Mouse (Mus musculus) common myeloid progenitor, adult 5-6 weeks (primary cell): ENCODE results near the gene Iqgap1. TPM values are rescaled to one million over a fixed set of nuclear protein-coding genes. Genes with fewer than 3 reads are reported as not detected.

Experiments
- ATAC-seq: replicated peaks from 2 replicates; pipeline ENCODE4 v1.8.0; 2016; ENCODE audit warnings: low read depth, mild to moderate bottlenecking, moderate TSS enrichment, inconsistent platforms; ENCODE audit not compliant: poor library complexity, severe bottlenecking
- total RNA-seq: library from RNA; stranded (forward); fragments of 200-1000, 187-1606 nt; gene quantifications from 2 replicates; pipeline ENCODE4 v1.2.3, GENCODE M21; 2017

The Iqgap1 gene
- total RNA-seq, 1 experiment from 2014 or later, result 101 TPM

DNA sequence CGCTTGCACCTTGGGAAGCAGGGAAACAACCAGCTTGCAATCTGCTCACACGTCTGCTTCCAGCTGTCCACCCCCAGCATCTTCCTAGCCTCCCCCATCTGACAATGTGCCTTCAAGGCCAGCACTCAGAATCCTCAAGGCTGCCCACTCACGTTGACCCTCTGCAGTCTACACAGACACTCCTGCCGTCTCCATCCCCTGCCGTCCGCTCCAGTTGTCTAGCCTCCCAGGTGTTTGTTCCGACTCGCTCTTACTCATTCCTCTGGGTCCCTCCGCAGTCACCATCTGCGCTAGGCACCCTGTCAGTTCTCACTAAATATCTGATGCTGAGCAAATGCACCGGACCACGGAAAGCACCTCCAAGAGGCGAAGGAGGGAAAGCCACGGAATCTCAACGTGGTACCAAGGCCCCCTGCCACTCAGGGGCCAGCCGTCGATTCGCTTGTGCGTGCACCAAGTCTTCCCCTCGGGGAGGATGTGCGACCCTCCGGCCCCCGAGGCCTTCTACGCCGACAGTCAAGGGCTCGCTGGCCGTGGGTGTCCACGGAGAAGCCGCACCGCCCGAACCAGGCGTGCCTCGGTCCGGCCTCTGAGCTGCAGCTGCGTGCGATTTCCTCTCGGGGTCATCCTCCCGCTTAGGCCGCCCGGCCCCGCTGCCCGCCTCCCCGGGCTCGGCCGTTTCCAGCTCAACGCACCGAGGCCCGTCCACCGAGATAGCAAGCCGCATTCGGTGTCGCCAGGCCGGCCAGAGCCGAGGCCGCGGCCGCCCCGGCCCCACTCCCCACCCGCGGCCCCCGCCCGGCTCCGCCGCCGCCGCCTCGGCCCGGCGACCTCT, 137.8 kb downstream of the Iqgap1 start:
- ATAC-seq, result peak; percentile 57

DNA sequence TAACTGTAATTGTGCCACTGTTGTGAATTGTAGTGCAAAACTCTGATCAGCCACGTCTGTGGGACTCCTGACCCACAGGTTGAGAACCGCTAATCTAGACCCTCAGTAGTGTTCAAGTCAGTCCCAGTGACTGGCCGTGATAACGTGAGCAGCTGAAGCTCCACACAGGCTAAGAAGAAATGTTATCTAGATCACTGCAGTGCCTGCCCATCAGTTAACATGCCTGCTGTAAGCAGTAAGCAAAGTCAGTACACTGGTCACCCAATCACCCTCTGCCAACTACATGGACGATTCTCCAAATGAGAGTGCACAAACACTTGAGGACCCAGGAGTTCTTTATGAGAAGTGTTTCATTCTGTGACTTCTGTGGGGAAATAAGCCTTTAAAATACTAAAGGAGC, 140.1 kb downstream of the Iqgap1 start:
- ATAC-seq, result no peak

DNA sequence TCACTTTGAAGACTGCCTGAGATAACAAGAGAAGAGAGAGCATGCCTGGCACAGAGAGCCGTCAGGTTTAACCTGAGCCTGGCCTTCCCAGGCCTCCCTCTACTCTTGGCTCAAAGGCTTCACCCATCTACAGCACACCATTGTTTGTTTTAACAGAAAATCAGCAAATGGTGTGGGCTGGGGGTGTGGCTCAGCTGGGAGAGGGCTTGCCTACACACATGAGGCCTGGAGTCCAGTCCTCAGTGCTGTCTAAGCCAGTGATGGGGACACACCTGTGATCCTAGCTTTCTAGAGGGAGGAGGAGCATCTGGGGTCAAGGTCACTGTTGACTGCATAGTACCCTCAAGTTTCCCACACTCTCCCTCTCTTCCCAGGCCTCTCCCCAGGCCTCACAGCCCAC, 143.1 kb downstream of the Iqgap1 start:
- ATAC-seq, result no peak

DNA sequence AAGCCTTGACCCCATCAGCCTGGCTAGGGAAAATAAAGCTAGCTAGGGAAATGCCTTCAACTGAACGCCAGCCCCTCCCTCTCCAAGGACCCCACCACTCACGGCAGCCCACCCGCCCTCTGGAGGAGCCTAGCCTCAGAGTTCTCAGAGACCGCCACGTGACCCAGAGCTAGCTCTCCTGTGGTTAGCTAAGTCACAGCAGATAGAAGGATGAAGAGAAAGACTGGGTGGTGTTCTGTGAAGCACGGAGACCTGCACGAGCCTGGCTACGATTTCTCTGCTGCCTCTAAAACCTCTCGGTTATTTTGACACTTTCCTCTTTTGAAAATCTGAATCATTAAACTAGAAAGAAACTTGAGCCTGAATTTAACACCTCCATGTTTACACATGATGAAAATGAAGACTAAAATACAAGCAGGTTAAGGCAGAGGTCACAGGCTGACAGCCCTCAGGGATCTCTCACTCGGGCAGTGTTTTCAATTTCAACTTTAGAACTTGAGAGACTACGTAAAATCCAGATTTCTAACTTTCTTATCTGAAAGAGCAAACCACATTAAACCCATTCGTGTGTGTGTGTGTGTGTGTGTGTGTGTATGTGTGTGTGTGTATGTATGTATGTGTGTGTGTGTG, 145.4 kb downstream of the Iqgap1 start:
- ATAC-seq, result peak; percentile 87

DNA sequence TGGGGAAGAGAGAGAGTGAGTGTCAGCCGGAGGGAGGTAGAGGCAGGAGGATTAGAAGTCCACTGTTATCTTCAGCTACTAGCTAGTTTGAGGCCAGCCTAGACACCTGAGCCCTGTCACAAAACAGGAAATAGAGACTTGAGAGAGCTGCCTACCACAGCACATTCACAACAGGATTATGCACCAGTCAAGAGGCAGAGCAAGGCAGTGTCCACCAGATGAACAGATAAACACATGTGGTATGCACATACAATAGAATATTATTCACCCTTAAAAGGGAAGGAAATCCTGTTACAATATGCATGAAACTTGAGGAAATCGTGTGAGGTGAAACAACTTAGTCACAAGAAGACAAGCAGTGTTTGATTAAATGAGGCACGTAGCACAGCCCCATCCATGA, 153.5 kb downstream of the Iqgap1 start:
- ATAC-seq, result 0 out of 2 replicates have a peak, but pooled peaks have one; percentile 32

DNA sequence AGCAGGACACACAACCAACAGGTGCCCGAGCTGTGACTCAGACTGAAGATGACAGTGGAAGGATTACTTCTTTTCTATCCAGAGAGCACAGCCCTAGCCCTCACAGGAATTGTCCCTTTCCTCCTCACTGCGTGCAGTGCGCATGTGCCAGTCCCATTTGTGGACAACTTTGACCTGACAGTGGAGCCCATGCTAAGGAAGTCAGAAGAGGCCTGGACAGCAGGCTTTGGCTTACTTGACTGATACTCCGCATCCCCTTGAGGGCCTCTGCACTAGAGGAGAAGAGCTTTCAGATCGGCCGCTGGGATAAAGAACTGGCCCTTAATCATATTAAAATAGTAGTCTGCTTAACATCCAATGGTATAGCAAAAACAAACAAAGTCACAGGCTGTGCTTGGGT, 154.9 kb downstream of the Iqgap1 start:
- no peak for ATAC-seq

DNA sequence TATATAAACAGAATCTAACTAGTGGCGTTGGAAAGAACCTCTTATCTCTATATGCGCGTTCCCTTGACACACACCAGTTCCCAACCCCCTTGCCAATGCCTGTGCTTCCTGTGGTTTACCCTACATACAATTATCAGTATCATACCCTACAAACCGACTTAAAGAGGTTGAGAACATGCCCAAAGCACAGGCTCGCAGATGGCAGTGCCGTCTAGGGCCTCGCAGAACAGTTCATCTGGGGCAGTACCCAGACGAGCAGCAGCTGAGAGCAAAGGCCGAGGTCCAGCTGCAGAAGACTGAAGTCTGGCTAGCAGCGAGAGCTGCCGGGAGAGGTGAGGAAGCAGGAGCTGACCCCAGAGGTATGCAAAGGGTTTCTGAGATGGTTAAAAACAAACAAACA, 158.6 kb downstream of the Iqgap1 start:
- peak; percentile 89 for ATAC-seq

DNA sequence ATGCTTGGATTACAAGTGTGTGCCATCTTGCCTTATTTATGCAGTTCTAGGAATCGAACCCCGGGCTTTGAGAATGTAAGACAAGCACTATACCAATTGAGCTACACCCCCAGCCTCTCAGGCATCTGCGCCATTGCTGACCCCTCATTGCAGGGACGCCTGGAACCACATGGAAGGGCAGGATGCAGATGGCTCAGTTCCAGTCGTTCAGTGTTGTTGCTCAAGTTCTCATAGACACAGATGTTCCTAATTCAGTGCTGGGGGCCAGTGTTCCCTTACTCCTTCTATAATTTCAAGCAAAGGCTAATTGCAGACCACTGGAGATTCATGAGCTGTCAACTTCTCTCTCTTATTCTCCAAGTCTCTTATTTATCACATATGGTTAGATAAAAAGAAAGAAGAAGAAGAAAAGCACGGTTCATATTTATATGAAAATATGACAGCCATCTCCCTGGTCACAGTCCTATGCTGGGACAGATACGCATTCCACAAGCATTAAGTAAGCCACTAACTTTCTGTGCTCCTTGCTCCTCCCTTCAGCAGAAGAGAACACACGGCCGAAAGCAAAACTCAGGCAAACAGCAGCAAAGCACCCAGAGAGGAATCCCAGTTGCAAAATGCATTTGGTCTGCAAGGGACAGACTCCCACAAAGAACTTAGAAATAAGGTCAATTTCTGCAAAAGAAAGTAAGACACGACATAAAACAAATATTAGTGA, 159.4 kb downstream of the Iqgap1 start:
- no peak for ATAC-seq

Other genes starting within 250 kb of the Iqgap1 start
- 8.4 and 15.8 TPM in 2 replicates for gene Crtc3, start 137.1 kb downstream of the Iqgap1 start, total RNA-seq
- gene Zscan2, start 34.9 kb upstream of the Iqgap1 start, total RNA-seq, result 7.9 and 14.2 TPM in 2 replicates
- 31.7 and 79.8 TPM in 2 replicates for gene Wdr73, start 75.3 kb upstream of the Iqgap1 start, total RNA-seq
- gene Nmb, start 79.1 kb upstream of the Iqgap1 start, total RNA-seq, result not detected in 2 replicates
- gene Sec11a, start 121.8 kb upstream of the Iqgap1 start, total RNA-seq, result 333 and 351 TPM in 2 replicates
- 28.1 and 28.8 TPM in 2 replicates for gene Zfp592, start 167.7 kb upstream of the Iqgap1 start, total RNA-seq
- 0.78 and 1.1 TPM in 2 replicates for gene Alpk3, start 231.6 kb upstream of the Iqgap1 start, total RNA-seq